Comparison of ENCODE assay signal across 17 mouse cellular contexts in the genomic region with DNA sequence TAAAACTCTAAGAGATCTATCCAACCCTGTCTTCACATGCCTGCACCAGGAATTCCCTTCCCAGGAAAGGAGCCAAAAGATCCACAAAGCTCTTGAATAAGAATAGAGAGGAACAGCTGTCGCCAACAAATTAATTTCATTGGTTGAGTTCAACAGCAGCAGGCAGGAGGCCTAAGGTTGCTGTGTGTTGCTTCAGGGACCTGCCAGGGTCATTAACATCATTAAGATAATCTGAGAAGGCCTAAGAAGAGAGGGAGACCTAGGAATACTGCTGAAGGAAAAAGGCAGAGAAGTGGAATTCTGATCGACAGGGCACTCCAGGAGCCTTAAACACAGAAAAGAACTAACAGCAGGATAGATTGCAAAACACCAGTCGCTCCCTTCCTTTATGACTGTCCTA.
DNase-seq lines count a peak whose midpoint lies in the region; ATAC-seq lines count a peak whose summit lies in the region.
"Had no signal": no experiment of that assay in that cellular context is flagged by ENCODE, and none has a peak within 500 bp of the region (broad histone marks: within the 10 kb centered on the region; RNA-seq: fewer than 3 reads in every experiment).

No protein-coding gene starts in this region.

- H3K4me3 ChIP-seq in heart, embryonic 12.5 days, result no peak overlapping the region
- H3K4me3 ChIP-seq in neural tube, embryonic 15.5 days (replicated peaks), result no peak overlapping the region
- H3K4me3 ChIP-seq: forebrain, embryonic 12.5 days; heart, embryonic 13.5 days; hindbrain, embryonic 13.5 days; intestine, embryonic 15.5 days had no signal

- 56% methylated on average over 3 of the region's 3 CpGs for WGBS in heart, embryonic 12.5 days
- 25% methylated on average over 3 of the region's 3 CpGs for WGBS in neural tube, embryonic 15.5 days

- H3K9ac ChIP-seq in heart, embryonic 12.5 days, result no peak overlapping the region
- H3K9ac ChIP-seq in neural tube, embryonic 15.5 days (replicated peaks), result no peak overlapping the region
- H3K9ac ChIP-seq: forebrain, embryonic 12.5 days; forebrain, postnatal 0 days; heart, embryonic 13.5 days; hindbrain, embryonic 13.5 days; intestine, embryonic 15.5 days had no signal

- H3K9me3 ChIP-seq in heart, embryonic 12.5 days (replicated peaks), result no peaks in the 10 kb centered on the region
- H3K9me3 ChIP-seq in neural tube, embryonic 15.5 days (replicated peaks), result no peaks in the 10 kb centered on the region
- H3K9me3 ChIP-seq: forebrain, embryonic 12.5 days; heart, embryonic 13.5 days; hindbrain, embryonic 13.5 days; intestine, embryonic 15.5 days had no signal

- H3K27ac ChIP-seq in heart, embryonic 12.5 days (ENCODE audit: poor library complexity, severe bottlenecking), result no peak overlapping the region
- 0 out of 2 replicates have a peak overlapping the region, but pooled peaks have one; percentile 9 for H3K27ac ChIP-seq in neural tube, embryonic 15.5 days (replicated peaks)
- H3K27ac ChIP-seq: forebrain, embryonic 12.5 days; heart, embryonic 13.5 days; hindbrain, embryonic 13.5 days; intestine, embryonic 15.5 days had no signal

- H3K4me1 ChIP-seq in heart, embryonic 12.5 days (replicated peaks), result 0 out of 2 replicates have a peak, but pooled peaks cover 6% of the 10 kb centered on the region
- H3K4me1 ChIP-seq in neural tube, embryonic 15.5 days, result peaks cover 6% of the 10 kb centered on the region
- H3K4me1 ChIP-seq: intestine, embryonic 15.5 days had no signal

- no peaks in the 10 kb centered on the region for H3K27me3 ChIP-seq in heart, embryonic 12.5 days (replicated peaks)
- no peaks in the 10 kb centered on the region for H3K27me3 ChIP-seq in neural tube, embryonic 15.5 days (replicated peaks)
- H3K27me3 ChIP-seq: forebrain, embryonic 12.5 days; heart, embryonic 13.5 days; hindbrain, embryonic 13.5 days; intestine, embryonic 15.5 days had no signal

- ATAC-seq in heart, embryonic 12.5 days (ENCODE audit: insufficient number of reproducible peaks, low FRiP score), result no peak
- ATAC-seq in neural tube, embryonic 15.5 days (ENCODE audit: low FRiP score), result no peak
- ATAC-seq: activated CD4-positive, CD25-positive, alpha-beta regulatory T cell, adult 4 months; forebrain, postnatal 0 days; intestine, embryonic 15.5 days had no signal

- H3K36me3 ChIP-seq in heart, embryonic 12.5 days, result no peaks in the 10 kb centered on the region
- no peaks in the 10 kb centered on the region for H3K36me3 ChIP-seq in neural tube, embryonic 15.5 days
- H3K36me3 ChIP-seq: forebrain, embryonic 12.5 days; heart, embryonic 13.5 days; hindbrain, embryonic 13.5 days; intestine, embryonic 15.5 days had no signal

- H3K4me2 ChIP-seq in heart, embryonic 12.5 days, result no peak overlapping the region
- no peak overlapping the region for H3K4me2 ChIP-seq in neural tube, embryonic 15.5 days
- H3K4me2 ChIP-seq: forebrain, embryonic 12.5 days; heart, embryonic 13.5 days; hindbrain, embryonic 13.5 days; intestine, embryonic 15.5 days had no signal

- intact Hi-C loops in heart, postnatal 10 days (cut with DNase I), result loop anchor here (10.0 kb wide), 1 partner anchor 163 kb away; no protein-coding TSS in a partner anchor

- DNase-seq in heart, postnatal 10 days, result peak; percentile 6 to 12
- DNase-seq in neural tube, embryonic 10.5 days (ENCODE audit: extremely low spot score, low spot score), result no peak
- DNase-seq in R1 (ENCODE audit: low read depth, low spot score), result peak; percentile 58
- no peak for DNase-seq in spleen, postnatal 10 days (ENCODE audit: low spot score in 2 of 2)
- DNase-seq in liver, result no peak
- DNase-seq: adrenal gland, postnatal 14 days; cerebellum, adult 2 months; forebrain, postnatal 0 days; gastrocnemius, postnatal 25 days; heart, postnatal 4 days had no signal

Comparison
In these comparisons a context has a peak if more than half of its experiments do, and no peak if none do; other contexts are left out.
1. DNase-seq: peak in heart, postnatal 10 days (2 of 2) and R1 (single experiment); none in neural tube, embryonic 10.5 days (single experiment), spleen, postnatal 10 days (0 of 2) and liver (single experiment).